Mouse (Mus musculus) effector memory CD4-positive, alpha-beta T cell, adult 7 months (primary cell): ENCODE measurements around the gene Zfp110. TPM values are rescaled to one million over a fixed set of nuclear protein-coding genes. Genes with fewer than 3 reads are reported as not detected.

Source experiments
- polyA plus RNA-seq: library from polyadenylated mRNA; unstranded; fragments of 100-300 nt; shearing (Covaris generic); gene quantifications from one replicate; pipeline ENCODE4 v1.2.1, GENCODE M21; 2017

Gene Zfp110
- polyA plus RNA-seq = 97.7 TPM

DNA sequence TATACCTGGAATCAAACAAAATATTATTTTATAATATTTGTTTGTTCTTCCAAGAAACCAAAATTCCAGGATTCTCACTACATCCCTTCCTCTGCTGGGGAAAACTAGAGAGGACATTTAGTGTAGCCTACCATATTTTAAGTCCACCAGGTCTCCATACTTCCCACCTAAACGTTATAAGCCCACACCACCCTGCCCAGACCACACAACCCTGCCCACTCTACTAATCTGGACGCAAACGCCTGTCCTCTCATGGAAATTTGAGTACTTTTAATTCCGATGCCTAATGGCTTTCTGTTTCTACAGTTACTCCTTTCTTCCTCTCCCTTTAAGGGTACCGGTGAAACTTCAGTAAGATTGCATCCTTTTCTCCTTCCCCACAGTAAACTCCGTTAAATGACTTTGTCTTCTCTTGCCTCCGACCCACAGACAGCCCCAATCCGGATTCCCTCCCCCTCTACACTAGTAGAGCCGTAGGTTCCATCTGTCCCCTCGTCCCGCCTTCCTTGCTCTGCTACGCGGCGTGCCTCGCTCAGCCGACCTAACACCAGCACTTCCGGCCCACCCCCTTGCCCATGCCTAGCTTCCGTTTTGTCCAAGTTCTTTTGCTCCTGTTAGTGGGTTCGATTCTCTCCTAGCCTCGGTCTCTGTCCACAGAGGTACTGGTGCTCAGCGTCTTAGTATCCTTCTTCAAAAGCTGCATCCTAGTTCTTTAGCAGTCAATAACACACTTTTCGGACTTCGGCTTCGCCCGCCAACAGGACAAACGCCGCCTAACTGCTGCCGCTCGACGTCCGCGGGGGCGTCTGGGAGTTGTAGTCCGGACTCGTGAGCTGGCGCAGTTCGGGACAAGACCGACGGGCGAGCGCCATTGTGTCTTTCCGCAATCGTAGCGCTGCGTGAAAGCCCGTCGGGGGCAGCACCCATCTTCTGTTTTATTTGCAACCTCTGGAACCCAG lies at the start of gene Zfp110:
Gene Zfp110 (plus strand): TSS at position 600 of the 959 bp plus-strand sequence.

DNA sequence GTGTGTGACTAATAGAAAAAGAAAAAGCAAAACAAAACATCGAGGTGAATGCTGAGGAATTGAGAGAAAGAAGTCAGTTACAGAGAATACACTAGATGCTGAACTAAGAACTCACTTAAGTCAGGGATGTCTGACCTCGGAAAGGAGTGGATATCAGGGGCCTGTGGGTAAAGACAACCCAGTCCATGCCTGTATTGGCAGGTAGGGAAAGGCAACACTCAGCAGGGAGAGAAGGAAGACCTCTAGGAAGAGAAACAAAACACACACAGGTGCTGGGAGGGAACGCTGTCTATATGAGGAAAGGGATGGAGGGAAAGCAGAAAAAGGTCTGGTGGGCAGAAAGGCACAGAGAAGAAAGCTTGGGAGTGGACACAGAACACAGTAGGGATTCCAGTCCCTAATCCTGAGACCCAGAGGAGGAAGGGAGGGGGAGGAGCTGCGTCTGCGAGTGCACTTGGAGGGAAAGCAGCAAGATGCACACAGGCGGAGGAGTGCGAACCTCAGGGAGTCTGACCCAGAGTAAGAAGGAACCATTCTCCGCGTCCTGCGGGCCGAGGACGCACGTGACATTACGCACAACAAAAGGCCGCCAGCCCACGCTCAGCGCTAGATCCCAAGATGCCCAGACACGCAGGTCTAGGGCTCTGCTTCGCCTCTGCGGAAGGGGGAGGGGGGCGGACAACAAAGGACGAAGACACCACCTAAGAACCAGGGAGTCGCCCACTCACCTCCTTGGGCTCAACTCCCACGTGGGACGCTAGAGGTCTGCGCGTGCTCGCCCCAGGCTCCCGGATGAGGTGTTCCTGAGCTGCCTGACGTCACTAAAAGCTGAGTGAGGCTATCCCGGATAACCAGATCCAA lies 31.5 kb upstream of the Zfp110 start, which contains the start of gene Zscan18:
Gene Zscan18 (minus strand): TSS at position 770 of the 861 bp plus-strand sequence.

DNA sequence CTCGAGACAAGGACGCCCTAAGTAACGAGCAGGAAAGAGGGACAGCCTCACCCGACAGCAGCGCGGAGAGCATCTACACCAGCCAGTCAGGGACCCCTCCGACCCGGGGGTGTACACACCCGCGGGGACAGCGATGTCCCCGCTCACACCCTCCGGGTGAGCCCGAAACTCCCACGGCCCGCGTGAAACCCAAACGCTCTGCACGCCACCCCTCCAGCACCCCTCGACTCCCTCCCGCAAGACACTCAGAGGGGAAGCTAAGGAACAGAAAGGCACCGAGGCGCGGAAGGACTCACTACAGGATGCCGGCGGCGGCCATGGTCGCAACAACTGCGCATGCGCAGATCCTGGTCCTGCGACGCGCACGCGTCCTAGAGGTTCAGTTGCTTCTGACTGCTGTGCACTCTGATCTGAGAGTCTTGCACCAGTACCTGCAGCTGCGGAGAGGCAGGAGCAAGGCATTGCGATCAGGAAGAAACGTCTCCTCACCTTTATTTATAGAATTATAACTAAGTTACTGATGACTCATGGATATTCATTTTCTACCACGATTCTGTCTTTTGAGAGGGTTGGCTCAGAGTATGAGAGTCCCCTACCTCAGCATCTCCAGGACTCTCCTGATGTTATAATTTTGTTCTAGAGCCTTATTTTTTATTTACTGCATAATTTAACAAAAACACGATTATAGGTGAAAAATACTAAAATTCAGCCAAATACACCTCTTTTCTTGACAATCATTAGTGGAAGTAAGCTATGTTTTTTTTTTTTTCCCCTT lies 15.9 kb upstream of the Zfp110 start, which contains the start of gene Zfp329:
Gene Zfp329 (minus strand): TSS at position 338 of the 775 bp plus-strand sequence.

DNA sequence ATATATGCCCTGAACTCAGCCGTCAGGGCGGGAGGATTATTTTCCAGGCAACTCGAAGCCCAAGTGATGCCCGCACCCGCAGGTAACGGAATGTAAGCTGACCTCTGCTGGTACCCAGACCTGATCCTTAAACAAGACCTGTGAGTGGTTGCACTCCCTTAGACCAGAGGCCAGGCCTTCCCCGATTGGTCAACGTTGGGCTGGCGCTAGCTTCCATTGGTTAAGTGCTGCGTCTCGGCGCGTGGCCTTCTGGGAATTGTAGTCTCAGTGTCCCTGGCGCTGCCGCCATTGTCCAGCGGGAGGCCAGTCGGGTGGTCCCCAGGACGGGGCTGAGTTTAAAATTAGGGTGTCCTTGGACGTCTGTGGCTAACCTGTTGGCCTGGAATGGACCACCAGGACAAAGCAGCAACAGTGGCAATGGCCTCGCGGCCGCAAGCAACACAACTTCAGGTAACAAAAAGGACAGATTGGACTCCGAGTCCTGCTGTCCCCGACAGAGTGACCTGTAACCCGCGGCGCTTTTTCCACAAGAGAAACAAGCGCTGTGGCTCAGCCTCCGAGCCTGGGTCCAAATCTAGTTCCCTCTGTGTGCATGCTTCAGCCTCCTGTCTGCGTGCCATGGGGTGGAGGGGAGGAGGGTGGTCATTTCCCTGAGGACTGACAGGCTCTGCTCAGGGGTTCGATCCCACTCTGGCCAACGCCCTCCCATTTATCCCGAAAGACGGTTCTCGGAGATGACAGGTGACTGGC lies 46.5 kb downstream of the Zfp110 start, which contains the start of gene Zfp128:
Gene Zfp128 (plus strand): TSS at position 267 of the 750 bp plus-strand sequence.

DNA sequence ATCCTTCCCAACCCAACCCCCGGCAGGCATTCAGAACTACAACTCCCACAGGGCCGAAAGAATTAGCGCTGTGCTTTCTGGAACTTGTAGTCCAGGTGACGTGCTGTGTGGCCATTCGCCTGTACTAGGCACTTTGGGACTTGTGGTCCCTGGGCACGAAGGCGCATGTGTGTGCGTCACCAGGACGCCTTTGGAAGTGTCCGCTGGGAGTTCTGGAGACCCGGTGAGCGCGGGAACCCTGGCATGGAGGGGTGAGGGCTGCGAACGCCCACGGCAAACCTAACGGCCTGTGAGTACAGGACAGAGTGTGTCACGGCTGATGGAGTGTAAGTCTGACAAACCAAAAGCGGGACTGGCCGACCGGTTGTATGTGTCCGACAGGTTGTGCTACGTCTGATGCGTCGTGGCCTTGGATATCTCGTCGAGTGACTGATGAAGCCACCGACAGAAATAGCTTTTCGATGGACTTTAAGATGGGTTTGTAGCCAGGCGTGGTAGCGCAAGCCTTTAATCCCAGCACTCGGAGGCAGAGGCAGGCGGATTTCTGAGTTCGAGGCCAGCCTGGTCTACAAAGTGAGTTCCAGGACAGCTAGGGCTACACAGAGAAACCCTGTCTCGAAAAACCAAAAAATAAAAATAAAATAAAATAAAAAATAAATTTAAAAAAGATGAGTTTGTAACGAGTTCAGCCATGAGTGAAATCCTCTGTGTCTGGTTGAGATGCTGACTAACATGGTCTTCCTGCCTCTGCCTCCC lies 63.3 kb downstream of the Zfp110 start, which contains the start of gene Zscan22:
Gene Zscan22 (plus strand): TSS at position 161 of the 756 bp plus-strand sequence.

Other genes with a start within 250 kb of the Zfp110 start
- gene Vmn2r53, start 226.0 kb upstream of the Zfp110 start, polyA plus RNA-seq = 0.11 TPM
- gene Vmn2r54, start 194.4 kb upstream of the Zfp110 start, polyA plus RNA-seq = not detected
- not detected for gene Vmn2r55, start 149.8 kb upstream of the Zfp110 start, polyA plus RNA-seq
- not detected for gene Vmn2r56, start 99.8 kb upstream of the Zfp110 start, polyA plus RNA-seq
- 14.1 TPM for gene Zscan18, start 31.1 kb upstream of the Zfp110 start, polyA plus RNA-seq
- 6.6 TPM for gene Zfp329, start 15.9 kb upstream of the Zfp110 start, polyA plus RNA-seq
- 0.33 TPM for gene Zfp128, start 46.4 kb downstream of the Zfp110 start, polyA plus RNA-seq
- gene Zscan22, start 63.1 kb downstream of the Zfp110 start, polyA plus RNA-seq = 6.1 TPM
- gene Rps5, start 87.5 kb downstream of the Zfp110 start, polyA plus RNA-seq = 1,064 TPM
- gene Rnf225, start 92.7 kb downstream of the Zfp110 start, polyA plus RNA-seq = 0.16 TPM
- 1.0 TPM for gene Zfp324, start 131.1 kb downstream of the Zfp110 start, polyA plus RNA-seq
- gene Zfp446, start 143.1 kb downstream of the Zfp110 start, polyA plus RNA-seq = 4.5 TPM
- 0.96 TPM for gene Slc27a5, start 163.4 kb downstream of the Zfp110 start, polyA plus RNA-seq
- 88.3 TPM for gene Trim28, start 164.4 kb downstream of the Zfp110 start, polyA plus RNA-seq
- gene Zbtb45, start 175.3 kb downstream of the Zfp110 start, polyA plus RNA-seq = 5.0 TPM
- 170 TPM for gene Chmp2a, start 200.0 kb downstream of the Zfp110 start, polyA plus RNA-seq
- gene Ube2m, start 203.5 kb downstream of the Zfp110 start, polyA plus RNA-seq = 140 TPM
- gene Mzf1, start 220.0 kb downstream of the Zfp110 start, polyA plus RNA-seq = 0.67 TPM